ENCODE assay signal across 21 mouse cellular contexts in genomic region chr4:143155036-143155435, GRCm38 (mm10). TPM values are rescaled to one million over a fixed set of nuclear protein-coding genes. Genes with fewer than 3 reads are reported as not detected.
DNase-seq lines count a peak whose midpoint lies in the region; ATAC-seq and TF ChIP-seq lines count a peak whose summit lies in the region.
"Had no signal": no experiment of that assay in that cellular context is flagged by ENCODE, and none has a peak within 500 bp of the region (broad histone marks: within the 10 kb centered on the region; RNA-seq: fewer than 3 reads in every experiment).

No protein-coding gene starts in this region.

- no peaks in the 10 kb centered on the region for H3K36me3 ChIP-seq in kidney, adult 2 months (ENCODE audit: control insufficient read depth, insufficient read depth, low read length)
- H3K36me3 ChIP-seq: hindbrain, embryonic 12.5 days had no signal

- peaks cover 49% of the 10 kb centered on the region for H3K4me1 ChIP-seq in bone marrow macrophage, adult 2 months (ENCODE audit: control insufficient read depth, insufficient read depth, low read length)
- peaks cover 46% of the 10 kb centered on the region for H3K4me1 ChIP-seq in kidney, adult 2 months (ENCODE audit: control insufficient read depth, insufficient read depth, low read length)

- TF ChIP-seq POLR2A in bone marrow macrophage, adult 2 months (IDR thresholded peaks at IDR 0.05; ENCODE audit: borderline replicate concordance, low read depth, low read length): no peak
- TF ChIP-seq POLR2A in kidney, adult 2 months (IDR thresholded peaks at IDR 0.05; ENCODE audit: low read depth, low read length): no peak

- TF ChIP-seq CTCF in layer of hippocampus, adult 2 months (conservative IDR thresholded peaks at IDR 0.05): no peak
- no peak for TF ChIP-seq CTCF in bone marrow macrophage, adult 2 months (IDR thresholded peaks at IDR 0.05; ENCODE audit: low read depth, low read length)
- no peak for TF ChIP-seq CTCF in kidney, adult 2 months (conservative IDR thresholded peaks at IDR 0.05; ENCODE audit: insufficient read depth, insufficient read length, low read depth, low read length)

- H3K27me3 ChIP-seq in kidney, adult 2 months (replicated peaks; ENCODE audit: control insufficient read depth, insufficient read depth, low read length): no peaks in the 10 kb centered on the region
- H3K27me3 ChIP-seq: embryonic facial prominence, embryonic 12.5 days; forebrain, embryonic 12.5 days; hindbrain, embryonic 12.5 days had no signal

- DNase-seq in layer of hippocampus, adult 2 months (ENCODE audit: low spot score in 2 of 2): no peak
- no peak for DNase-seq in layer of hippocampus, postnatal 36 days
- DNase-seq in spleen, adult 12 weeks (ENCODE audit: low spot score): no peak
- DNase-seq in kidney, adult 2 months: no peak
- DNase-seq: adrenal gland, adult 8-10 months; adrenal gland, postnatal 36 days; cerebellum, adult 11 months; cerebellum, adult 8-10 months; cerebellum, postnatal 14 days; gastrocnemius, postnatal 36 days; heart, adult 2 months; heart, postnatal 10 days; heart, postnatal 4 days had no signal

- H3K27ac ChIP-seq in layer of hippocampus, adult 2 months: peak overlapping the region; percentile 68; the same call in 1 of the 2 replicates
- H3K27ac ChIP-seq in bone marrow macrophage, adult 2 months (ENCODE audit: insufficient read depth, low read depth, low read length): peak overlapping the region; percentile 2; the same call in 1 of the 2 replicates
- no peak overlapping the region for H3K27ac ChIP-seq in kidney, adult 2 months (ENCODE audit: insufficient read depth, low read depth, low read length)
- H3K27ac ChIP-seq: embryonic facial prominence, embryonic 12.5 days; forebrain, embryonic 12.5 days; heart, adult 2 months; hindbrain, embryonic 12.5 days had no signal

- WGBS in kidney, adult 2 months: 48% methylated on average over 4 of the region's 4 CpGs

- H3K4me3 ChIP-seq in layer of hippocampus, adult 2 months: no peak overlapping the region
- no peak overlapping the region for H3K4me3 ChIP-seq in bone marrow macrophage, adult 2 months (ENCODE audit: insufficient read depth, low read length)
- no peak overlapping the region for H3K4me3 ChIP-seq in kidney, adult 2 months (ENCODE audit: insufficient read depth, low read depth, low read length)
- H3K4me3 ChIP-seq: embryonic facial prominence, embryonic 12.5 days; forebrain, embryonic 12.5 days; heart, adult 2 months; hindbrain, embryonic 12.5 days had no signal

- ATAC-seq in CD4-positive, CD25-positive, alpha-beta regulatory T cell, adult 4 months: peak; percentile 4
- ATAC-seq in megakaryocyte progenitor cell, adult 5-6 weeks (replicated peaks; ENCODE audit: poor library complexity): peak; percentile 42; the same call in 1 of the 2 replicates
- ATAC-seq: forebrain, embryonic 16.5 days; hindbrain, embryonic 16.5 days had no signal

RNA-seq across cellular contexts. Expression of gene Prdm2, which starts 57.8 kb away (rescaled TPM):
- 10 to 100 TPM; 45.5 to 49.1 TPM for total RNA-seq in layer of hippocampus, adult 2 months (2021)
- total RNA-seq in layer of hippocampus, postnatal 36 days (2021): 10 to 100 TPM; 46.8 to 52.9 TPM
- 10 to 100 TPM; 30.8 to 38.7 TPM for polyA plus RNA-seq in CD4-positive, CD25-positive, alpha-beta regulatory T cell, adult 4 months (2017; shearing (Covaris generic))
- 25.1 and 25.9 TPM in 2 replicates for polyA plus RNA-seq in bone marrow macrophage, adult 2 months (2012; ENCODE audit: insufficient read depth, insufficient read length, missing spikeins)
- 16.1 and 16.5 TPM in 2 replicates for total RNA-seq in megakaryocyte progenitor cell, adult 5-6 weeks (2015)
- total RNA-seq in megakaryocyte progenitor cell, adult 5-6 weeks (2017): 9.5 and 12.5 TPM in 2 replicates
- 10.1 and 13.9 TPM in 2 replicates for polyA plus RNA-seq in kidney, adult 2 months (2012; rRNA removed)
